Mouse (Mus musculus): ENCODE measurements around the gene Papss2.

Papss2 gene

GRCm38 (mm10) chr19:32595506-32596286 lies at the start of gene Papss2:
TSS of gene Papss2 (plus strand) at chr19:32595790.
- peak; percentile 47 for DNase-seq (ENCODE audit: low read depth)

GRCm38 (mm10) chr19:32547396-32547795 lies 48.2 kb upstream of the Papss2 start:
- DNase-seq (ENCODE audit: low read depth), result no peak

GRCm38 (mm10) chr19:32548202-32548601 lies 47.4 kb upstream of the Papss2 start:
- DNase-seq (ENCODE audit: low read depth), result no peak

- DNase-seq (ENCODE audit: low read depth), result no peak
Measured at GRCm38 (mm10) chr19:32550446-32550845, 45.1 kb upstream of the Papss2 start.

GRCm38 (mm10) chr19:32551442-32551841 lies 44.1 kb upstream of the Papss2 start:
- DNase-seq (ENCODE audit: low read depth), result no peak

GRCm38 (mm10) chr19:32552106-32552505 lies 43.5 kb upstream of the Papss2 start:
- DNase-seq (ENCODE audit: low read depth), result no peak

GRCm38 (mm10) chr19:32553310-32553709 lies 42.3 kb upstream of the Papss2 start:
- DNase-seq (ENCODE audit: low read depth), result no peak

GRCm38 (mm10) chr19:32555257-32555656 lies 40.3 kb upstream of the Papss2 start:
- no peak for DNase-seq (ENCODE audit: low read depth)

GRCm38 (mm10) chr19:32567025-32567424 lies 28.6 kb upstream of the Papss2 start:
- no peak for DNase-seq (ENCODE audit: low read depth)

- DNase-seq (ENCODE audit: low read depth), result no peak
Measured at GRCm38 (mm10) chr19:32567447-32567846, 28.1 kb upstream of the Papss2 start.

GRCm38 (mm10) chr19:32568470-32568869 lies 27.1 kb upstream of the Papss2 start:
- no peak for DNase-seq (ENCODE audit: low read depth)

GRCm38 (mm10) chr19:32568961-32569653 lies 26.5 kb upstream of the Papss2 start:
- no peak for DNase-seq (ENCODE audit: low read depth)

- no peak for DNase-seq (ENCODE audit: low read depth)
Measured at GRCm38 (mm10) chr19:32569725-32570124, 25.9 kb upstream of the Papss2 start.

- DNase-seq (ENCODE audit: low read depth), result no peak
Measured at GRCm38 (mm10) chr19:32572191-32572590, 23.4 kb upstream of the Papss2 start.

- no peak for DNase-seq (ENCODE audit: low read depth)
Measured at GRCm38 (mm10) chr19:32573259-32573658, 22.3 kb upstream of the Papss2 start.

- peak; percentile 62 for DNase-seq (ENCODE audit: low read depth)
Measured at GRCm38 (mm10) chr19:32574846-32575245, 20.7 kb upstream of the Papss2 start.

GRCm38 (mm10) chr19:32577749-32578148 lies 17.8 kb upstream of the Papss2 start:
- DNase-seq (ENCODE audit: low read depth), result no peak

- peak; percentile 23 for DNase-seq (ENCODE audit: low read depth)
Measured at GRCm38 (mm10) chr19:32583091-32583766, 12.4 kb upstream of the Papss2 start.

GRCm38 (mm10) chr19:32587727-32588126 lies 7.9 kb upstream of the Papss2 start:
- no peak for DNase-seq (ENCODE audit: low read depth)

GRCm38 (mm10) chr19:32592749-32593148 lies 2.8 kb upstream of the Papss2 start:
- no peak for DNase-seq (ENCODE audit: low read depth)

- DNase-seq (ENCODE audit: low read depth), result peak; percentile 67
Measured at GRCm38 (mm10) chr19:32593870-32594269, 1.7 kb upstream of the Papss2 start.

- DNase-seq (ENCODE audit: low read depth), result no peak
Measured at GRCm38 (mm10) chr19:32595131-32595505, 472 bp upstream of the Papss2 start.

GRCm38 (mm10) chr19:32599006-32599405 lies 3.4 kb downstream of the Papss2 start:
- DNase-seq (ENCODE audit: low read depth), result no peak

Measured in naive thymus-derived CD4-positive, alpha-beta T cell, adult 2 months (primary cell).